Mouse (Mus musculus) brain, adult 2 months (tissue): ENCODE results near the gene Gm21976.

Source experiments
- DNase-seq: peaks from one replicate; pipeline ENCODE4 v3.0.0; 2011; ENCODE audit warnings: low read depth, low spot score

Gene Gm21976

GRCm38 (mm10) chr13:98354090-98354801 lies 74.6 kb downstream of the Gm21976 start, which contains the start of gene Foxd1:
Gene Foxd1 (plus strand): TSS chr13:98354242.
- DNase-seq: no peak

GRCm38 (mm10) chr13:98354871-98355558 lies 75.3 kb downstream of the Gm21976 start:
- peak; percentile 27 for DNase-seq

- no peak for DNase-seq
Observed at GRCm38 (mm10) chr13:98355559-98356111, 75.9 kb downstream of the Gm21976 start.

GRCm38 (mm10) chr13:98356176-98356972 lies 76.7 kb downstream of the Gm21976 start:
- DNase-seq: no peak
